Mouse (Mus musculus): ENCODE data around the gene Ipo11. TPM values are rescaled to one million over a fixed set of nuclear protein-coding genes. Genes with fewer than 3 reads are reported as not detected.

The Ipo11 gene
- total and polyA plus RNA-seq, 2 experiments from 2014 or later, result 30.2 to 47.0 TPM

DNA sequence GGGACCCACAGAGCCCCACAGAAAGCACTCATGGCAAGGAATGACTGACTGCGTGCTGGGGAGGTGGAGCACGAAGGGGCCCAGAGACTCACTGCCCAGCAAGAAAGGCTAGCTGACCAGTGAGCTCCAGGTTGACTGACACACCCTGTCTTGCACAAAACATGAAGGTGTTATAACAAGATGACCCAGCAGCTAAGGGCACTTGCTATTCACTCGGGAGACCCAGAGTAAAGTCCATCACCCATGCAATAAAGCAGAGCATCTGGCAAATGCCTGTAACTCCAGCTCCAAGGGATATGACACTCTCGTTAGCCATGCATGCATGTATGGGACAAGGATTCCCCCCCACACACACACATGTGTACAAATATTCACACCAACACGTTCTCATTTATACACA lies 78.0 kb downstream of the Ipo11 start:
- 95% methylated on average over 5 of the region's 5 CpGs for WGBS
- Histone ChIP-seq H3K9ac (replicated peaks; ENCODE audit: low read length, poor library complexity, severe bottlenecking) (no peak overlapping the region), H3K4me1 (ENCODE audit: insufficient read depth, low read length) (no peaks in the 10 kb centered on the region), H3K4me2 (ENCODE audit: low read depth, low read length, poor library complexity, severe bottlenecking) (no peak overlapping the region), H3K4me3 (ENCODE audit: low read depth, low read length) (no peak overlapping the region), H3K36me3 (ENCODE audit: insufficient read depth, low read length) (0 out of 2 replicates have a peak, but pooled peaks cover 4% of the 10 kb centered on the region), H3K27ac (ENCODE audit: low read depth, low read length) (no peak overlapping the region), H3K9me3 (ENCODE audit: low read length) (no peaks in the 10 kb centered on the region), H3K27me3 (ENCODE audit: insufficient read depth, low read length) (no peaks in the 10 kb centered on the region)
- ATAC-seq (ENCODE audit: low FRiP score) (no peak), DNase-seq (ENCODE audit: low spot score) (no peak)
- TF ChIP-seq CTCF (IDR thresholded peaks at IDR 0.05), result no peak

DNA sequence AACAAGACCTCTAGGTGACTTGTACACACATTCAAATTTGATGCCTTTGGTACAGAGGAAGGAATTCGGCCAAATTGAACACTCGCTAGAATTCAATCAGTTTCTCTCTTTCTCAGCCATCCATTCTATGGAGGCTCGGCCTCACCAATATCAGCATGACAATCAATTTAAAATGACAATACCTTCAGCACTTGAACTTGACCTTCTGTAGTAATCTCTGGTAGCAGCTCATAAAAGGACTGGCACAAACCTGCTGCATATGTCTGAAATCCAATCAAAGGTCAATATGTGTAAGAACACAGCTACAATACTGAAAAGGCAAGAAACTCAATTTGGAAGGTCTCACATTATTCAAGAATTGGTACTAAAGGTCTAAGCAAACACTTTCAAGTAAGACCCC lies 80.2 kb downstream of the Ipo11 start:
- ATAC-seq (ENCODE audit: low FRiP score) (no peak), DNase-seq (ENCODE audit: low spot score) (no peak)
- Histone ChIP-seq H3K27ac (ENCODE audit: low read depth, low read length) (no peak overlapping the region), H3K4me3 (ENCODE audit: low read depth, low read length) (no peak overlapping the region), H3K36me3 (ENCODE audit: insufficient read depth, low read length) (0 out of 2 replicates have a peak, but pooled peaks cover 4% of the 10 kb centered on the region), H3K4me2 (ENCODE audit: low read depth, low read length, poor library complexity, severe bottlenecking) (no peak overlapping the region), H3K27me3 (ENCODE audit: insufficient read depth, low read length) (no peaks in the 10 kb centered on the region), H3K9me3 (ENCODE audit: low read length) (no peaks in the 10 kb centered on the region), H3K4me1 (ENCODE audit: insufficient read depth, low read length) (no peaks in the 10 kb centered on the region), H3K9ac (replicated peaks; ENCODE audit: low read length, poor library complexity, severe bottlenecking) (no peak overlapping the region)
- WGBS, result 73% methylated on average over 3 of the region's 3 CpGs
- TF ChIP-seq CTCF (IDR thresholded peaks at IDR 0.05), result no peak

DNA sequence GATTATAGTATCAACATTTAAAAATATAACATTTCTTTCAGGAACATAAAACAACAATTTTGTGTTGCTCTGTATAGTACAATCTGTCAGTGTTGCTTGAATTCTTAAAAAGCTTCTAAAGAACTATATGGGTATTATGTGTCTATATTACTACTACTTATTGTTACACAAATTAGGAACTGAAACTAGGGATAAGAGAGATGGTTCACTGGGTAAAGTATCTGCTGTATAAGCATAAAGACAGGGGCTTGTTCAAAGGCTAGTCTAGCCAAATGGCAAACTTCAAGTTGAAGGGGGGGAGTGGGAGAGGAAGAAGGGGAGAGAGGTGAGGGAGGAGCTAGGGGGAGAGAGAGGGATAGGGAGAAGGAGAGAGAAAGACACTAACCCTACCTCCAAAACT lies 89.2 kb downstream of the Ipo11 start:
- ATAC-seq (ENCODE audit: low FRiP score), result no peak
- Histone ChIP-seq H3K4me2 (ENCODE audit: low read depth, low read length, poor library complexity, severe bottlenecking) (no peak overlapping the region), H3K27me3 (ENCODE audit: insufficient read depth, low read length) (no peaks in the 10 kb centered on the region), H3K9ac (replicated peaks; ENCODE audit: low read length, poor library complexity, severe bottlenecking) (no peak overlapping the region), H3K27ac (ENCODE audit: low read depth, low read length) (no peak overlapping the region), H3K4me1 (ENCODE audit: insufficient read depth, low read length) (no peaks in the 10 kb centered on the region), H3K9me3 (ENCODE audit: low read length) (no peaks in the 10 kb centered on the region), H3K36me3 (ENCODE audit: insufficient read depth, low read length) (no peaks in the 10 kb centered on the region), H3K4me3 (ENCODE audit: low read depth, low read length) (no peak overlapping the region)
- no peak for DNase-seq (ENCODE audit: low spot score)
- no peak for TF ChIP-seq CTCF (IDR thresholded peaks at IDR 0.05)

DNA sequence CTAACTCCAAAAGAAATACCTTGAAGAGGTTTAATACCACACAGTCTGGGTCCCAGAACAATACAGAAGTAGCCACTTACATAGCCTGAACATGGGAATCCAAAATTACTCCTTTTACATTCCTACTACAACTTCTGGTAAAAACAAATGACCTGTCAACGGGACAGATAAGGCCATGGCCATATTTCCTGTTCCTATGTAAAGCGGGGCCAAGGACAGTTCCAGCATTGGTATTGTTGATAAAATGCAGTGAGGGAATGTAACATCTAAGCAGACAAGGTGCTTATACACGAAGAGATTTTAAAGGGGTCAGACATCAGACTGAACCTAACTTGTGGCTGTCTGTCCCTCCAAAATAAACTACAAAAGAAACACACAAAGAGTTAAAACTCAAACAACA lies 91.8 kb downstream of the Ipo11 start:
- DNase-seq (ENCODE audit: low spot score) (no peak), ATAC-seq (ENCODE audit: low FRiP score) (no peak)
- H3K9me3 ChIP-seq (ENCODE audit: low read length), result no peaks in the 10 kb centered on the region
- TF ChIP-seq CTCF (IDR thresholded peaks at IDR 0.05), result no peak
- H3K36me3 ChIP-seq (ENCODE audit: insufficient read depth, low read length), result peaks cover 3% of the 10 kb centered on the region; the same call in 1 of the 2 replicates
- H3K4me3 ChIP-seq (ENCODE audit: low read depth, low read length), result no peak overlapping the region
- no peak overlapping the region for H3K27ac ChIP-seq (ENCODE audit: low read depth, low read length)
- no peak overlapping the region for H3K4me2 ChIP-seq (ENCODE audit: low read depth, low read length, poor library complexity, severe bottlenecking)
- no peaks in the 10 kb centered on the region for H3K4me1 ChIP-seq (ENCODE audit: insufficient read depth, low read length)
- H3K27me3 ChIP-seq (ENCODE audit: insufficient read depth, low read length), result no peaks in the 10 kb centered on the region
- H3K9ac ChIP-seq (replicated peaks; ENCODE audit: low read length, poor library complexity, severe bottlenecking), result no peak overlapping the region
- 92% methylated on average over 3 of the region's 3 CpGs for WGBS

DNA sequence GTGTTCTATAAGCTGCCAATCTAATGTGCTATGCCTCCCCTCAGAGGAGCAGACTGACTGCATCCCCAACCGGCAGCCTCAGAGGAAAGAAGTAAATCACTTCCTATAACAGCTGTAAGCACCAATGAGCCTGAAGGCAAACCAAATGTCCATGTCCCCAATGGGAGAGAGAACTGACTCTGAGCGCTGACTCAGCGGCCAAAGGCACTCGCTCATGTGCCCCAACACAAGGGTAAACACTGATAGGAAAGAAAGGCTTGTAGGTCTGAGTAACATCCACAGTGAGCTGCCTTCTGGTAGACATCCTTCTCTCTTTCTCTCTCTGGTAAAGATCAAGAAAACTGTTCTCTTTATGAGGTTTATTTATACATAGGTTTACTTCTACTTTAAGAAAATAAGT lies 94.2 kb downstream of the Ipo11 start:
- ATAC-seq (ENCODE audit: low FRiP score), result no peak
- no peak for TF ChIP-seq CTCF (IDR thresholded peaks at IDR 0.05)
- no peaks in the 10 kb centered on the region for H3K4me1 ChIP-seq (ENCODE audit: insufficient read depth, low read length)

DNA sequence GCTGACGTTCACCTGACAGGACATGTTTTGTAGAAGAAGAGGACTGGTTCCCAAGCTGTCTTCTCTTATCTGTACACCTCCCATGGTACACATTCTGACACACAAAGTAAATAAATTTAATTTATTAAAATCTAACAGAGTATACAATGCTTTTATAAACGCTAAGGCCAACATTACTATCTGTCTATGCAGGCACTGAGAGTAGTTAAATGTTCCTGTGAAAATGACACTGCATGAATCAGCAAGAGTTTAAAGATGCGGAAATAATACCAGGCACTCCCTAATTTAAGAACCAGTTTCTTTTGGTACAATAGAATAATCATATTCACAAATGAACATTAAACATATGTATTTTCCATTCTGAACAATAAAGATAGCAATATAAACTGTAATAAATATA lies 98.0 kb downstream of the Ipo11 start:
- Histone ChIP-seq H3K9me3 (ENCODE audit: low read length) (no peaks in the 10 kb centered on the region), H3K4me2 (ENCODE audit: low read depth, low read length, poor library complexity, severe bottlenecking) (no peak overlapping the region), H3K27me3 (ENCODE audit: insufficient read depth, low read length) (no peaks in the 10 kb centered on the region), H3K36me3 (ENCODE audit: insufficient read depth, low read length) (peaks cover 3% of the 10 kb centered on the region; the same call in 1 of the 2 replicates), H3K9ac (replicated peaks; ENCODE audit: low read length, poor library complexity, severe bottlenecking) (no peak overlapping the region), H3K27ac (ENCODE audit: low read depth, low read length) (no peak overlapping the region), H3K4me3 (ENCODE audit: low read depth, low read length) (no peak overlapping the region), H3K4me1 (ENCODE audit: insufficient read depth, low read length) (peaks cover 2% of the 10 kb centered on the region; the same call in 1 of the 2 replicates)
- no peak for TF ChIP-seq CTCF (IDR thresholded peaks at IDR 0.05)
- 94% methylated on average over 3 of the region's 3 CpGs for WGBS
- DNase-seq (ENCODE audit: low spot score) (no peak), ATAC-seq (ENCODE audit: low FRiP score) (no peak)

More for the DNA sequence above, 94.2 kb downstream of the Ipo11 start:
- H3K36me3 ChIP-seq (ENCODE audit: insufficient read depth, low read length), result peaks cover 3% of the 10 kb centered on the region; the same call in 1 of the 2 replicates
- H3K4me3 ChIP-seq (ENCODE audit: low read depth, low read length), result no peak overlapping the region
- H3K27me3 ChIP-seq (ENCODE audit: insufficient read depth, low read length), result no peaks in the 10 kb centered on the region
- WGBS, result 97% methylated on average over 4 of the region's 4 CpGs
- no peak overlapping the region for H3K4me2 ChIP-seq (ENCODE audit: low read depth, low read length, poor library complexity, severe bottlenecking)
- no peak for DNase-seq (ENCODE audit: low spot score)
- H3K9me3 ChIP-seq (ENCODE audit: low read length), result no peaks in the 10 kb centered on the region
- no peak overlapping the region for H3K27ac ChIP-seq (ENCODE audit: low read depth, low read length)
- H3K9ac ChIP-seq (replicated peaks; ENCODE audit: low read length, poor library complexity, severe bottlenecking), result no peak overlapping the region
